Mouse (Mus musculus) hindbrain, embryonic 16.5 days (tissue): Measurements from ENCODE around the gene Rep15. TPM values are rescaled to one million over a fixed set of nuclear protein-coding genes. Genes with fewer than 3 reads are reported as not detected.

Experiments
- ATAC-seq: fragments of 200-750 bp; cut with Nextera tagmentation; 2 replicates; pipeline ENCODE4 v1.8.0; 2017; ENCODE audit warnings: moderate TSS enrichment, moderate library complexity
- H3K27ac ChIP-seq: fragments of 300-500 bp; sonication (generic); 2 replicates; pipeline ENCODE4 v1.5.1; 2014; ENCODE audit warnings: low read depth, mild to moderate bottlenecking, control low read depth, low read length, moderate library complexity
- H3K27me3 ChIP-seq: fragments of 300-500 bp; sonication (generic); replicated peaks from 2 replicates; pipeline ENCODE4 v1.6.1; 2014; ENCODE audit warnings: low read length; ENCODE audit not compliant: control insufficient read depth, insufficient read depth
- H3K36me3 ChIP-seq: fragments of 300-500 bp; sonication (generic); 2 replicates; pipeline ENCODE4 v1.6.1; 2014; ENCODE audit warnings: mild to moderate bottlenecking, low read length, moderate library complexity, mixed read lengths; ENCODE audit not compliant: control insufficient read depth, insufficient read depth
- H3K4me1 ChIP-seq: fragments of 300-500 bp; sonication (generic); 2 replicates; pipeline ENCODE4 v1.6.1; 2014; ENCODE audit warnings: low read depth, low read length; ENCODE audit not compliant: control insufficient read depth, insufficient read depth
- H3K4me2 ChIP-seq: fragments of 300-500 bp; sonication (generic); 2 replicates; pipeline ENCODE4 v1.6.1; 2014; ENCODE audit warnings: mild to moderate bottlenecking, low read length, control low read depth, moderate library complexity
- H3K4me3 ChIP-seq: fragments of 300-500 bp; sonication (generic); 2 replicates; pipeline ENCODE4 v1.5.1; 2014; ENCODE audit warnings: mild to moderate bottlenecking, low read length, control low read depth, moderate library complexity
- H3K9ac ChIP-seq: fragments of 300-500 bp; sonication (generic); 2 replicates; pipeline ENCODE4 v1.6.1; 2014; ENCODE audit warnings: low read depth, mild to moderate bottlenecking, control low read depth, low read length, moderate library complexity
- H3K9me3 ChIP-seq: fragments of 300-500 bp; sonication (generic); 2 replicates; pipeline ENCODE4 v1.6.1; 2014; ENCODE audit warnings: mild to moderate bottlenecking, low read length, moderate library complexity; ENCODE audit not compliant: control insufficient read depth
- WGBS: fragments of 180-500 bp; shearing (Covaris S2); extraction: QIAGEN DNeasy Blood & Tissue Kit; methylation state at CpG from one replicate; pipeline ENCODE4 v1.1.7; 2014; 5-methylcytosine and 5-hydroxymethylcytosine counted together
- polyA plus RNA-seq: library from polyadenylated mRNA; unstranded; fragments of >200 nt; fragmentation: Nextera tagmentation; extraction: Ambion mirVana; gene quantifications from 2 replicates; pipeline ENCODE4 v1.2.1, GENCODE M21; 2015

Gene Rep15
- polyA plus RNA-seq, 1 experiment from 2014 or later: 0.54 TPM

GRCm38 (mm10) chr6:147051666-147052065 is 19.3 kb downstream of the Rep15 start:
- no peak overlapping the region for H3K4me2 ChIP-seq
- no peak for ATAC-seq
- no peaks in the 10 kb centered on the region for H3K9me3 ChIP-seq
- WGBS: 97% methylated on average over 8 of the region's 8 CpGs
- no peaks in the 10 kb centered on the region for H3K4me1 ChIP-seq
- H3K27ac ChIP-seq: no peak overlapping the region
- H3K9ac ChIP-seq: no peak overlapping the region
- H3K4me3 ChIP-seq: no peak overlapping the region
- H3K27me3 ChIP-seq: no peaks in the 10 kb centered on the region
- H3K36me3 ChIP-seq: peaks cover 16% of the 10 kb centered on the region

- H3K4me3 ChIP-seq: no peak overlapping the region
- H3K9me3 ChIP-seq: no peaks in the 10 kb centered on the region
- peaks cover 16% of the 10 kb centered on the region for H3K36me3 ChIP-seq
- ATAC-seq: no peak
- no peak overlapping the region for H3K4me2 ChIP-seq
- H3K27ac ChIP-seq: no peak overlapping the region
- H3K9ac ChIP-seq: no peak overlapping the region
- 97% methylated on average over 9 of the region's 9 CpGs for WGBS
- no peaks in the 10 kb centered on the region for H3K27me3 ChIP-seq
- no peaks in the 10 kb centered on the region for H3K4me1 ChIP-seq
These were observed 20.1 kb downstream of the Rep15 start for GRCm38 (mm10) chr6:147052440-147052839.

- H3K4me1 ChIP-seq: no peaks in the 10 kb centered on the region
- H3K4me2 ChIP-seq: no peak overlapping the region
- H3K9ac ChIP-seq: no peak overlapping the region
- no peak overlapping the region for H3K27ac ChIP-seq
- no peak overlapping the region for H3K4me3 ChIP-seq
- H3K9me3 ChIP-seq: no peaks in the 10 kb centered on the region
- no peaks in the 10 kb centered on the region for H3K27me3 ChIP-seq
- 86% methylated on average over 19 of the region's 19 CpGs for WGBS
- peaks cover 14% of the 10 kb centered on the region for H3K36me3 ChIP-seq
- ATAC-seq: no peak
These were observed 21.6 kb downstream of the Rep15 start for GRCm38 (mm10) chr6:147053785-147054646.

GRCm38 (mm10) chr6:147055374-147055977 is 23.1 kb downstream of the Rep15 start:
- 93% methylated on average over 10 of the region's 10 CpGs for WGBS
- Histone ChIP-seq H3K4me3 (no peak overlapping the region), H3K36me3 (0 out of 2 replicates have a peak, but pooled peaks cover 8% of the 10 kb centered on the region), H3K4me2 (no peak overlapping the region), H3K9ac (no peak overlapping the region), H3K27me3 (no peaks in the 10 kb centered on the region), H3K27ac (no peak overlapping the region), H3K4me1 (no peaks in the 10 kb centered on the region), H3K9me3 (no peaks in the 10 kb centered on the region)
- no peak for ATAC-seq

GRCm38 (mm10) chr6:147059326-147059725 is 26.9 kb downstream of the Rep15 start:
- H3K9ac ChIP-seq: no peak overlapping the region
- no peak overlapping the region for H3K27ac ChIP-seq
- H3K4me1 ChIP-seq: no peaks in the 10 kb centered on the region
- no peak overlapping the region for H3K4me2 ChIP-seq
- no peak overlapping the region for H3K4me3 ChIP-seq
- H3K9me3 ChIP-seq: no peaks in the 10 kb centered on the region
- H3K27me3 ChIP-seq: no peaks in the 10 kb centered on the region
- WGBS: 71% methylated on average over 7 of the region's 7 CpGs
- H3K36me3 ChIP-seq: 0 out of 2 replicates have a peak, but pooled peaks cover 7% of the 10 kb centered on the region
- ATAC-seq: no peak

- Histone ChIP-seq H3K4me1 (no peaks in the 10 kb centered on the region), H3K27ac (no peak overlapping the region), H3K4me2 (no peak overlapping the region), H3K9me3 (no peaks in the 10 kb centered on the region), H3K9ac (no peak overlapping the region), H3K36me3 (0 out of 2 replicates have a peak, but pooled peaks cover 7% of the 10 kb centered on the region), H3K4me3 (no peak overlapping the region), H3K27me3 (no peaks in the 10 kb centered on the region)
- 73% methylated on average over 9 of the region's 9 CpGs for WGBS
- ATAC-seq: peak; percentile 76; the same call in 1 of the 2 replicates
These were observed 29.2 kb downstream of the Rep15 start for GRCm38 (mm10) chr6:147061630-147062029.

GRCm38 (mm10) chr6:147062034-147062433 is 29.6 kb downstream of the Rep15 start:
- H3K27ac ChIP-seq: no peak overlapping the region
- no peaks in the 10 kb centered on the region for H3K27me3 ChIP-seq
- H3K4me2 ChIP-seq: no peak overlapping the region
- no peaks in the 10 kb centered on the region for H3K9me3 ChIP-seq
- H3K4me3 ChIP-seq: no peak overlapping the region
- H3K36me3 ChIP-seq: peaks cover 10% of the 10 kb centered on the region; the same call in 1 of the 2 replicates
- WGBS: 57% methylated on average over 7 of the region's 7 CpGs
- H3K4me1 ChIP-seq: no peaks in the 10 kb centered on the region
- no peak for ATAC-seq
- no peak overlapping the region for H3K9ac ChIP-seq

DNA sequence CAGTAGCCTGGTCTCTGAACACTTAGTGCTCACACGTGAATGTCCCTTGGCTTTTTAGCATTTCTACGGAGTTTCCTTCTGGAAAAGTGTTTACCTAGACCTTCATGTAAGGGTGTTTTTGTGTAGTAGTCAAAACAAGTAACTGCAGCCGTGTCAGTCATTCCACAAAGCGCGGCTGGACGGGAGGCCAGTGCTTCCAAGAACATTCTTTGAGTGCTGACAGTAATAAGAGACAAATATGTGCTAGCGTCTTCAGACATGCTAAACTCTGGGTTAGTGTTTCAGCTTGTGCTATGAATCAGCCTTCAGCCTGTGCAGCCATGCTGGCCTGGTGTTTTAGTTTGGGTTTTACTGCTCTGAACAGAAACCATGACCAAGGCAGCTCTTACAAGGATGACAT is 30.3 kb downstream of the Rep15 start:
- Histone ChIP-seq H3K9me3 (no peaks in the 10 kb centered on the region), H3K4me3 (no peak overlapping the region), H3K36me3 (peaks cover 16% of the 10 kb centered on the region), H3K9ac (no peak overlapping the region), H3K4me2 (no peak overlapping the region), H3K27me3 (no peaks in the 10 kb centered on the region), H3K4me1 (no peaks in the 10 kb centered on the region), H3K27ac (no peak overlapping the region)
- no peak for ATAC-seq
- WGBS: 88% methylated on average over 7 of the region's 7 CpGs

DNA sequence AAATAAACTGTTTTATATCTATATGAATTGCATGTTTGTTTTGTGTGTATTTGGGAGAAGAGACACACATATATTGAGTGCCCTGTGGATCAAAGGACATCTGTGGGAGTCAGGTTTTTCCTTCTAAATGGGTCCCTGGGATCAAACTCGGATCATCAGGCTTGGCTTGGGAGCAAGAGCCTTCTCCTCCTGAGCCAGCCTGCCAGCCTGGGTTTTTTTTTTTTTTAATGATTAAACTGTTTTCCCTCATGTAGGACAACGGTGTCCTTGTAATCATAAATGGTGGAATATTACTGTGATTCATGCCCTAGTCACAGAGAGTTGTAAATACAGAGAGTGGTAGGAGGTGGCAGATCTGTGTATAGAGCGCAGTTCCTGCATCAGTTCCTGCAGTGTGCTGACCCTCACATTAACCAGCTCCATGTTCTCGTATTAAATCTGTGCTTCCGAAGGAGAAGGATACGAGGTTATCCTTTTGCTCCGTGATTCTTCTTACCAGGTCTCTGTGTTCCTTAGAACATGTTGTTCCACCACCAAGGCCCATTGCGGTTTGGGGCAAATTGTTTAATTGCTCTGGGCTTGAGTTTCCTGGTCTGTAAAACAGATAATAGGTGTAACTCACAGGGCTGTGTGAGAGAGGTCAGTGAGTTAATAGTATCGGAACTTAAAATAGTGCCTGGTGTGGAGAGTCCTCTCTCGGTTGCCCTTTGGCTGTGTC is 32.0 kb downstream of the Rep15 start:
- Histone ChIP-seq H3K4me3 (no peak overlapping the region), H3K4me1 (no peaks in the 10 kb centered on the region), H3K27ac (no peak overlapping the region), H3K9ac (no peak overlapping the region), H3K4me2 (no peak overlapping the region), H3K27me3 (no peaks in the 10 kb centered on the region), H3K36me3 (peaks cover 16% of the 10 kb centered on the region), H3K9me3 (no peaks in the 10 kb centered on the region)
- WGBS: 94% methylated on average over 10 of the region's 10 CpGs
- no peak for ATAC-seq
